Mouse (Mus musculus): ENCODE results near the gene Arntl2.

DNA sequence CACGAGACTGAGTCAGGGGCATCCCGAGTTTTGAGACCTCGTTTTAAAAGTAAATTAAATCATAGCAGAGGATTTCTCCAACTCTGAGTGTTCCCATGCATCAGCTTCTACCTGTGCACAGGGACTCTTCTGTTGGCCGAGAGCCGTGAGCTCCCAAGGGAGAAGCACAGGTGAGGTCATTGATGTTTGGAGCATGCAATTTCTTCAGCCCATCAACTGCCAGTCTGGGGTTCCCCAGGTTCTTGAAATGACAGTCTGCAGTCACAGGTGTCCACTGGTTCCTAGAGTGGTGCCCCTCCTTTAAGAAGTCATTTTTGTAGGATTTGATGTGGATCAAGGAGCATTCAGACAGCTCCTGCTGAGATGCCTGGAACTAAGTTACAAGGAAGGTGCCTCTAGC is 25.0 kb upstream of the Arntl2 start:
- TF ChIP-seq CTCF (conservative IDR thresholded peaks at IDR 0.05 in 1 of 2, IDR thresholded peaks at IDR 0.05 in 1 of 2; ENCODE audit: low read depth in 2 of 2, low read length in 2 of 2) (no peak), EP300 (IDR thresholded peaks at IDR 0.05; ENCODE audit: low read length) (peak; percentile 50; the same call in 1 of the 2 replicates), ZC3H11A (IDR thresholded peaks at IDR 0.05; ENCODE audit: low read depth, low read length) (no peak), ETS1 (conservative IDR thresholded peaks at IDR 0.05; ENCODE audit: low read depth, low read length) (peak; percentile 44), POLR2A (IDR thresholded peaks at IDR 0.05; ENCODE audit: low read depth, low read length) (no peak), MAFK (IDR thresholded peaks at IDR 0.05; ENCODE audit: insufficient replicate concordance, low read length) (no peak), JUND (conservative IDR thresholded peaks at IDR 0.05; ENCODE audit: low read depth, low read length) (no peak)

Measured in CH12.LX (cell line).